Mouse (Mus musculus) lung, adult 2 months (tissue): ENCODE results near the gene Sorl1. TPM values are rescaled to one million over a fixed set of nuclear protein-coding genes. Genes with fewer than 3 reads are reported as not detected.

Experiments used
- DNase-seq: peaks from one replicate; pipeline ENCODE4 v3.0.0; 2022
- H3K4me1 ChIP-seq: fragments of 200-500 bp; 2 replicates; pipeline ENCODE4 v1.6.1; 2011; ENCODE audit warnings: low read length; ENCODE audit not compliant: control insufficient read depth, insufficient read depth
- H3K4me3 ChIP-seq: fragments of 200-500 bp; replicated peaks from 2 replicates; pipeline ENCODE3; 2011; ENCODE audit warnings: low read depth, mild to moderate bottlenecking, control low read depth, low read length; ENCODE audit errors: extremely low read depth
- CTCF ChIP-seq: fragments of 200-500 bp; IDR thresholded peaks from 2 replicates; pipeline ENCODE4 v1.5.1; 2011; ENCODE audit warnings: mild to moderate bottlenecking, low read length, control low read depth; ENCODE audit not compliant: insufficient read depth
- POLR2A ChIP-seq: fragments of 200-500 bp; IDR thresholded peaks from 2 replicates; pipeline ENCODE4 v1.6.1; 2011; ENCODE audit warnings: low read depth, mild to moderate bottlenecking, control low read depth, low read length, borderline replicate concordance; ENCODE audit errors: extremely low read depth
- WGBS: fragments of 180-500 bp; shearing (Covaris S2); methylation state at CpG from one replicate; pipeline ENCODE4 v1.1.7; 2018; 5-methylcytosine and 5-hydroxymethylcytosine counted together
- polyA plus RNA-seq: library from polyadenylated mRNA; depleted of rRNA; stranded (reverse); fragments of >200 nt; gene quantifications from 2 replicates; pipeline ENCODE4 v1.2.3, GENCODE M21; 2012

Sorl1 gene
- polyA plus RNA-seq, 1 experiment: 77.9 TPM

DNA sequence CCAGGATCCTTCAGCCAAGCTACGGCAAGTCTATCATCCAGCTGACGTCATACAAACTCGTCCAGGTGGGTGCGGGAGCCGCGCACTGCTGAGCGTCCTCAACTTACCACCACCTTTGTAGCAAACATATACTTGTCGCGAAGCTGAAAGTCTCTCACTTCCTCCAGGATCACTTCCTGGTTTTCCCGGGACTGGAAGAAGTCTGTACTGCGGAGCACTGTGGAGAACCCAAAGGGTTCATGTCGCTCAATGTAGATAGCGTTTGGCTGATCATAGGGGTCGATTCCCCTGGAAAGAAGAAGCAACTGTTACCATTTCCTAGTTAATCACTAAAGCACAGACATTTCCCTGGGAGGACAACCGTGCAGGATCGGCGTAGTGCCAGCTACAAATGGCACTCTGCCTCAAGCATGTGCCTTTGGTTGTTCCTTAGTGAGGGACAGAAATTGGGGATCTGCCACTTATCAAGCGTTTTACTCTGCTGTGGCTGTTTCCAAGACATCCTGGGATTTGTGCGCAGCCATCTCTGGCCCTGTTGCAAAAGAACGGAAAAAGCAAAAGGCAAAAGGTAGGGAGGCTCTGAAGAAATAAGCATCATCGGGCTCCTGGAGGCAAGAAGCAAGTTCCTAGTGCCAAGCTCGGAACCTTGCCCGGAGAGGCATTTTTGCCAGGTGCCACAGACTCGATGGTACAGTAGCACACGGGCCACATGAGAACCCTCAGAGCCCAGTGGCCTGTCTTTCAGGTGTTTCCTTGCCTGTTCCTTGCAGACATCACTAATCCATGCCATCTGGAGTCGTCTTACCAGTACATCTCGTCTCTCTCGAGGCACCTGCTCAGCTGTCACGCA lies 42.2 kb downstream of the Sorl1 start:
- Histone ChIP-seq H3K4me3 (no peak overlapping the region), H3K4me1 (no peaks in the 10 kb centered on the region)
- 89% methylated on average over 29 of the region's 29 CpGs for WGBS

DNA sequence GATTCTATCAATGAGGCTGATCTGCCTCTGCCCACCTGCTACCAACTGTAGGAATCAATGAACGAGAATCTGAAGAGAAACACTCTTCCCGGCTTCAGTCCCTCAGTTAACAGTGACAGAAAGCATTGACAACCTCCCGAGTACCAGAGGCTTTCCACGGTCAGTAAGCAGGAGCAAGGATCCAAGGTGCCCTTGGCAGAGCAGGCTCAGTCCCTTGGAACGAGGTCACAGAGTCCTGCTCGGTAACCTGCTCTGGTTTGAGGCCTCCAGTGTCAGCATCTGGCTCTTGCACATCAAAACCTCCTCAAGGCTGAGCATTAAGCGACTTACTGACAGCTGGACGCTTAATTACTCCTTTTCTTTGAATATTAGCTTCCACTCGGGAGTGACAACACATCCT lies 43.4 kb downstream of the Sorl1 start:
- DNase-seq: no peak
- Histone ChIP-seq H3K4me3 (no peak overlapping the region), H3K4me1 (no peaks in the 10 kb centered on the region; the same call in 1 of the 2 replicates)
- TF ChIP-seq CTCF: no peak
- TF ChIP-seq POLR2A: no peak
- 86% methylated on average over 9 of the region's 9 CpGs for WGBS

More for the DNA sequence above, 42.2 kb downstream of the Sorl1 start:
- TF ChIP-seq POLR2A (no peak), CTCF (no peak)
- DNase-seq: no peak

DNA sequence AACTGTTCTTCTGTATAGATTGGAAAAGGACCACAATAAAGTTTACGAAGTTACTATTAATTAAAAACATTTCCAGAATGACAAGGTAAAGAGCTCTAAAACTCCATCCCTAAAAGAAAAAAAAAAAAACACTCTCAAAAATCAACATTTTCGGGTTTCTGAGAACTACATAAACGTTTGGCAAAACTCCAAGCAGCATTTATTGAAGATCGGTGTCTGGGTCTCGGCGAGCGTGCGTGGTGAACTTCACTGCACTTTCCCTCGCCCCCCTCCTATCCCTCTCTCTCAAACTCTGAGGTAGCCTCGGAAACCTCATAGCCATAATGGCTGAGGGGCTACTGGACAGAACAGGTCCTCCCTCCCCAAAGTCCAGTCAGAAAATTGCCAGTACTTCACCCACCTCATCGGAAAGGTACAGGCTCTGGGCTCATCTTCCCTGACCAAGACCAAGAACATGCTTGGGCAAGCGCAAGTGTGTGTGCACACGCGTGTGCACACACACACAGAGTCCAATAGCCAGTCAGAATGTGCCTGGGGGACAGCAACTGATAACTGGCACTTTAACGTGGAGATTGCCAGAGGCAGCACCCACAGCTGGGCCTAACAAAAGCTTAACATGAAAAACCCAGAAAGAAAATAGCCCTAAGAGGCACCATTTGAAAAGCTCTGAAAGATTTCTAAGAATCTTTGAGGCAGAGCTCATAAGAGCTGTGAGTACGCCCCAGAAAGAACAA lies 46.8 kb downstream of the Sorl1 start:
- H3K4me1 ChIP-seq: no peaks in the 10 kb centered on the region; the same call in 1 of the 2 replicates
- no peak for DNase-seq
- no peak overlapping the region for H3K4me3 ChIP-seq
- no peak for TF ChIP-seq CTCF
- no peak for TF ChIP-seq POLR2A
- 79% methylated on average over 16 of the region's 16 CpGs for WGBS

DNA sequence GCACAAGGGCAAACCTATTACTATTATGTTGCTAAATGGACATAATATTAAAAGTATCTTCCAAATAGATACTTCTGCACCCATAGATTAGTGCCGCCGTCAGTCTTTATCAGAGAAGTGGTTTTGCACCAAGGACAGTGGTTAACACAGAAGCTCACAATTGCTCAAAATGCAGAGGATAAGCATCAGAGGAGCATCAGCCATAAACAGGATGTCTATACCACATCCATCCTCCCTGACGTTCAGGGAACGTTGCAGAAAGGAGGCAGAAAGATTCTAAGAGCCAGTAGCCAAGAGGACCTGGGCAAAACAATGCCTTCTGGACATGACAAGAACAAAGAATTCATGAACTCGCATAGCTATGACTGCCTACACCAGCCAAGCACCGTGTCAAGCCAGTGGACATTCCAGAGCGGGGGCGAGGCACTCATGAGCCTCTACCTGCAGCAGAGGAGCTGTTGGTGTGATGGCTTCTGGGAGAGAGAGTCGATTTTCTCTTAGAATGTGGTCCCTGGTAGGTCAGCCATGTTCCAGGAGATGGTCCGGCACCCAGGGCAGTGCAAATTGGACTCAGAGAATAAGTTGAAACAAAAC lies 47.7 kb downstream of the Sorl1 start:
- TF ChIP-seq CTCF (no peak), POLR2A (no peak)
- Histone ChIP-seq H3K4me3 (no peak overlapping the region), H3K4me1 (no peaks in the 10 kb centered on the region; the same call in 1 of the 2 replicates)
- 74% methylated on average over 10 of the region's 10 CpGs for WGBS
- no peak for DNase-seq

DNA sequence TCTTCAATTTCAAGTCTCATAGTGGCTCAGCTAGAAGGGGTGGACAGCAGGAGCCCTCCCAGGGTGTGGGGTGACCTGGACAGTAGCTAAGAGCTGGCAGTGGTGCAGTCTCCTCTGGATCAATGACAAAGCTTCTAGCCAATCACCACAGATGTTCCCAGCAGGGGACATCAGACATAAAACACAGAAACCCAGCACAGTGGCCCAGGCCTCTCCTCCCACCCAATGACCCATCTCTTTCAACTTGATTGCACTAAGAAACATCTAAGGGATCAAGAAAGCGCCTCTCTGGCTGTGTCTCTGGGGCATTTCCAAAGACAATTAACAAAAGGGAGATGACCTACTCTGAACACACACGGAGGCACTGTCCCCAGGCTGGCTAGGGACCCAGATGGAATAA lies 48.9 kb downstream of the Sorl1 start:
- 69% methylated on average over 2 of the region's 2 CpGs for WGBS
- TF ChIP-seq CTCF (no peak), POLR2A (no peak)
- no peak for DNase-seq
- H3K4me1 ChIP-seq: no peaks in the 10 kb centered on the region; the same call in 1 of the 2 replicates
- H3K4me3 ChIP-seq: no peak overlapping the region

DNA sequence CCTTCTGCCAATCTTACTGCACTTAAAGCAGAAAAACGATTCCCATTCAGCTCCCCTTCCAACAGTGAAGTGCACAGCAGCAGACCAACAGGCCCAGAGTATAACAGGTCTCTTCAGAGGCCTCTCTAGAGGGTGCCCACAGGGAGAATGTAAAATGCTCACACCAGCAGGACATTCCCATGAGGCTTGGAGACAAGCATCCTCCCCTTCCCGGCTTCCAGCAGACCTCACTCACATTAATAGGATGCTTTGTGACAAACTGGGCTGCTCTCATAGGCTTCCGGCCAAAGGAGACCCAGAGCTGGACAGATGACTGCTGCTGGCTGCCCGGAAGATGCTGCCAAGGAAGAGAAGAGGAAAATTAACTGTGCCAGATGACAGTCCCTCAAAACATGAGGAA lies 52.1 kb downstream of the Sorl1 start:
- no peak for TF ChIP-seq CTCF
- no peak for TF ChIP-seq POLR2A
- H3K4me1 ChIP-seq: no peaks in the 10 kb centered on the region; the same call in 1 of the 2 replicates
- 56% methylated on average over 4 of the region's 4 CpGs for WGBS
- H3K4me3 ChIP-seq: no peak overlapping the region
- DNase-seq: no peak

DNA sequence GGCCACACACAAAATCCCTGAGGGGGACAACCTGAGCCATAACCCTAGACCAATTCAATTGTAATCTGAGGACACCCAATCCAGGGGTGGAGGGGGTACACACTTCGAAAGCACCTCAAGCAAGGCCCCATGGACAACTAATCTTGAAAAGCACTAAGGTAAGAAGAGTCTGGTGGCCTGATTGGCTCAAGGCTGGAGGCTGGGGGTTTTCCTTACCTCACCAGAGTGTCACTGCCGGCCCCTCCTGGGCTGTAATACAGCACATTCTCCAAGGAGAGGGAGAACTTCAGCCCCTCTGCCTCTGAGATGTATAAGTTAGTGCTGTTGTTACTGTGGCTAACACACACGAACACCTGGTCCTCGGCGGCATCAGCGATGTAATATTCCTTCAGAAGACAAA lies 53.2 kb downstream of the Sorl1 start:
- WGBS: 91% methylated on average over 6 of the region's 6 CpGs
- DNase-seq: no peak
- TF ChIP-seq POLR2A (no peak), CTCF (no peak)
- no peaks in the 10 kb centered on the region for H3K4me1 ChIP-seq
- no peak overlapping the region for H3K4me3 ChIP-seq

DNA sequence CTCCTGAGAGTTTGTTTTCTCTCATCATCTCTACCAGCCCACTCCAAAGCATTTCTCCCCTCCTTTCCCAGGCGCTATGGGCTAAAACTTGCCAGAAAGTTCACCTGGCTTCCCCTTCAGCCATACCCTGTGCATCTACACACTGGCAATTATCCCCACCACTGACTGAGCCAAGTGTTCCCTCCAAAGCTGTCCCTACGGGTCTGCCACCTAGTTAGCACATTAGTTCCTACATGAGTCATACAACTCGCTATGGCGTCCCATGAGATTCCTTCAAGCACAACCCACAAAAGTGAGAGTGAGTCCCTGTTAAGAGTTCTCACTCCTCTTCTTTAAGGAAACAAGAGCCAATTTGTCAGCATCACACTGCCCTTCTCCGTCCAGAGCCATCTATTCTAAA lies 54.6 kb downstream of the Sorl1 start:
- H3K4me3 ChIP-seq: no peak overlapping the region
- TF ChIP-seq CTCF: no peak
- no peak for TF ChIP-seq POLR2A
- DNase-seq: no peak
- no peaks in the 10 kb centered on the region for H3K4me1 ChIP-seq
- WGBS: 72% methylated on average over 5 of the region's 5 CpGs

DNA sequence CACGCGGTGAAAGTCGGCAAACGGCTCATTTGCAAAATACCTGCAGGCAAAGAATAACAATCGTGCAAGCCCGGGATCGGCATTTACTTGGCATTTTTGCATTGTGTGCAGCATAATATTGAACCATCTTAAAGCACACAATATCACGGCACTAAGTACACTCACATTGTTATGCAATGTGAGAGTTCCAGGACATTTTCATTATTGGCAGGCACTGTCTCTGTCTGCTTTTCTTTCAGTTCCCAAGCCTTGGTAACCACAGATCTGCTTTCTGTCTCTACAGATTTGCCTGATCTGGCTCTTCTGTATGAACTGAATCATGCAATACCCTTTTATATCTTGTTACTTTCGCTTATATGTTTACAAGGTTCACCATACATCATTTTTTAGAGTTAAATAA lies 56.1 kb downstream of the Sorl1 start:
- no peaks in the 10 kb centered on the region for H3K4me1 ChIP-seq

More for the DNA sequence above, 56.1 kb downstream of the Sorl1 start:
- TF ChIP-seq POLR2A (no peak), CTCF (no peak)
- DNase-seq: no peak
- no peak overlapping the region for H3K4me3 ChIP-seq
- WGBS: 74% methylated on average over 9 of the region's 9 CpGs
